Mouse (Mus musculus) erythroblast, embryonic 14.5 days (primary cell): ENCODE measurements around the gene Srsf4.

Source experiments
- GATA1 ChIP-seq: IDR thresholded peaks from 2 replicates; pipeline ENCODE4 v1.6.1; 2012; ENCODE audit warnings: low read length, inconsistent platforms, mixed read lengths
- TAL1 ChIP-seq: IDR thresholded peaks from 3 replicates; pipeline ENCODE4 v1.6.1; 2012; ENCODE audit warnings: low read length, inconsistent platforms, mixed read lengths

DNA sequence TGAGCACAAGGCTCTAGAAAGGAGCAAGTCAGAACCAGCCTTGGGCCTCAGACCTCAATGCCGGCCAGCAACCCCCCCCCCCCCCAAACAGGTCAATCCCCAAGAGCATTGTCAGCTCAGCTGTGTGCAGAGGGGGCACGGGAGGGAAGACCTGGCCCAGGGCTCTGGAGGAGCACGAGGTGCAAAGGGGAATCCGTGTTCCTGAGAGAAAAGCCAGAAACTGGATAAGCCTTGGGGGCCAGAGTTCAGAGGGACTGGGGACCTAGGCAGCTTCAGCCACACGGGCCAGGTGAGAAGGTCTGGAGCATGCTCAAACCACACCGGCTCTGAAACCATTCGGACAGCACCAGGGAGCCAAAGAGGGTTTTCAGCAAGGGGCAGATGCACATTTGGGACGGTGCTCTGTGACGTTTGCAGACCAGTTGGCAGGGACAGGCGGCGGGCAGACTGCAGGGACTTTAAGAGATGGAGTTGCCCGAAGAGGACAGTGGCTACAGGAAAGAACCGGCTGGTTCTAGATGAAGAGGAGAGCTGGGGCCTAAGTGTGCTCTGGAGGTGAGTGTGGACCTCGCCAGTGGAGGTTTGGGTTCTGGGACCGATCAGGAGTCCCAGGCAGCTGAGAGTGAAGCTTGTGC lies 46.2 kb downstream of the Srsf4 start:
- TF ChIP-seq GATA1 (no peak), TAL1 (no peak)
